Mouse (Mus musculus) G1E (cell line): ENCODE measurements around the gene Rbms3. TPM values are rescaled to one million over a fixed set of nuclear protein-coding genes. Genes with fewer than 3 reads are reported as not detected.

ENCODE experiments used
- ATAC-seq: 2 replicates; pipeline ENCODE4 v1.8.0; 2016; ENCODE audit warnings: mild to moderate bottlenecking; ENCODE audit not compliant: insufficient number of reproducible peaks, poor library complexity, low FRiP score, severe bottlenecking; ENCODE audit errors: extremely low read depth
- DNase-seq: peaks from one replicate; pipeline ENCODE4 v3.0.0; 2012; ENCODE audit warnings: low spot score
- H3K27me3 ChIP-seq: 2 replicates; pipeline ENCODE4 v1.6.1; 2012; ENCODE audit warnings: mild to moderate bottlenecking, low read length, inconsistent platforms; ENCODE audit not compliant: insufficient read depth
- H3K36me3 ChIP-seq: replicated peaks from 2 replicates; pipeline ENCODE3; 2012; ENCODE audit warnings: mild to moderate bottlenecking, inconsistent platforms
- H3K4me1 ChIP-seq: 2 replicates; pipeline ENCODE4 v1.6.1; 2012; ENCODE audit warnings: low read depth, low read length, inconsistent platforms, mixed read lengths; ENCODE audit not compliant: insufficient read depth
- H3K4me3 ChIP-seq: 2 replicates; pipeline ENCODE4 v1.5.1; 2012; ENCODE audit warnings: low read depth, mild to moderate bottlenecking, inconsistent platforms, low read length, moderate library complexity, mixed read lengths
- H3K9me3 ChIP-seq: replicated peaks from 2 replicates; pipeline ENCODE4 v1.6.1; 2012; ENCODE audit warnings: inconsistent platforms
- CTCF ChIP-seq: IDR thresholded peaks from 2 replicates; pipeline ENCODE4 v1.5.1; 2012; ENCODE audit warnings: low read depth, low read length, inconsistent platforms, mixed read lengths
- GATA1 ChIP-seq: IDR thresholded peaks from 2 replicates; pipeline ENCODE4 v1.6.1; 2012; ENCODE audit warnings: borderline replicate concordance, low read length, inconsistent platforms, mixed read lengths
- GATA2 ChIP-seq: IDR thresholded peaks from 2 replicates; pipeline ENCODE4 v1.6.1; 2012; ENCODE audit warnings: low read depth, low read length, inconsistent platforms, borderline replicate concordance
- POLR2AphosphoS5 ChIP-seq: IDR thresholded peaks from 2 replicates; pipeline ENCODE4 v1.6.1; 2012; ENCODE audit warnings: low read depth, low read length, inconsistent platforms; ENCODE audit not compliant: insufficient replicate concordance
- TAL1 ChIP-seq: conservative IDR thresholded peaks from 2 replicates; pipeline ENCODE4 v1.6.1; 2012; ENCODE audit warnings: low read depth, low read length, inconsistent platforms, mixed read lengths
- polyA plus RNA-seq: library from polyadenylated mRNA; stranded (reverse); fragments of >175 nt; gene quantifications from 2 replicates; pipeline ENCODE4 v1.2.3, GENCODE M21; 2012
- total RNA-seq, 2 experiments: library from RNA; stranded (forward) in 1 of 2; stranded (reverse) in 1 of 2; fragments of 200-1000 nt in 1 of 2; fragments of >200 nt in 1 of 2; fragmentation: Nextera tagmentation in 1 of 2; gene quantifications; 2 replicates each; pipeline ENCODE4 v1.2.3; 2014 to 2017

The Rbms3 gene
- total and polyA plus RNA-seq, 3 experiments: 0.16 TPM; not detected in 2

DNA sequence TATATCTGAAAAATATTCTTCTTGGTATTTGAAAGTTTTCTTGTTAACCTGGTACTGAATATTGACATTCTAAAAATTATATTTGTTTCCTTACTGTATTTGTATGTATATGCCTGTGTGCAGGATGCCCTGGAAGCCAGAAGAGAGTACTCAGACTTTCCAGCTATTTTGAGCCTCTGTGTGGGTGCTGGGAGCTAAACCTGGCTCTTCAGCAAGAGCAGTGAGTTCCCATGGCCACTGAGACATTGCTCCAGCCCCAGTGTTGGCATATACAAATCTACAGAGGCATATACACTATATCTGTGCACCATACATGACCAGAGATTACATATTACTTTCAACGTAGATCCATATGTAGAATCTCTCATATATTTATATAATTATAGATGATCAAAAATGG, 581.1 kb downstream of the Rbms3 start:
- Histone ChIP-seq H3K4me1 (no peaks in the 10 kb centered on the region), H3K4me3 (no peak overlapping the region), H3K36me3 (no peaks in the 10 kb centered on the region), H3K9me3 (peaks cover 42% of the 10 kb centered on the region), H3K27me3 (no peaks in the 10 kb centered on the region)
- ATAC-seq (no peak), DNase-seq (no peak)
- TF ChIP-seq POLR2AphosphoS5 (no peak), CTCF (no peak), GATA2 (no peak), GATA1 (no peak), TAL1 (no peak)

GRCm38 (mm10) chr9:117041993-117042366, 587.7 kb downstream of the Rbms3 start:
- TF ChIP-seq CTCF (no peak), GATA2 (no peak), GATA1 (no peak), TAL1 (no peak), POLR2AphosphoS5 (no peak)
- H3K4me1 ChIP-seq: no peaks in the 10 kb centered on the region
- peaks cover 47% of the 10 kb centered on the region for H3K9me3 ChIP-seq
- ATAC-seq: no peak; the same call in 1 of the 2 replicates
- H3K4me3 ChIP-seq: no peak overlapping the region
- DNase-seq: no peak
- H3K27me3 ChIP-seq: no peaks in the 10 kb centered on the region
- H3K36me3 ChIP-seq: no peaks in the 10 kb centered on the region

DNA sequence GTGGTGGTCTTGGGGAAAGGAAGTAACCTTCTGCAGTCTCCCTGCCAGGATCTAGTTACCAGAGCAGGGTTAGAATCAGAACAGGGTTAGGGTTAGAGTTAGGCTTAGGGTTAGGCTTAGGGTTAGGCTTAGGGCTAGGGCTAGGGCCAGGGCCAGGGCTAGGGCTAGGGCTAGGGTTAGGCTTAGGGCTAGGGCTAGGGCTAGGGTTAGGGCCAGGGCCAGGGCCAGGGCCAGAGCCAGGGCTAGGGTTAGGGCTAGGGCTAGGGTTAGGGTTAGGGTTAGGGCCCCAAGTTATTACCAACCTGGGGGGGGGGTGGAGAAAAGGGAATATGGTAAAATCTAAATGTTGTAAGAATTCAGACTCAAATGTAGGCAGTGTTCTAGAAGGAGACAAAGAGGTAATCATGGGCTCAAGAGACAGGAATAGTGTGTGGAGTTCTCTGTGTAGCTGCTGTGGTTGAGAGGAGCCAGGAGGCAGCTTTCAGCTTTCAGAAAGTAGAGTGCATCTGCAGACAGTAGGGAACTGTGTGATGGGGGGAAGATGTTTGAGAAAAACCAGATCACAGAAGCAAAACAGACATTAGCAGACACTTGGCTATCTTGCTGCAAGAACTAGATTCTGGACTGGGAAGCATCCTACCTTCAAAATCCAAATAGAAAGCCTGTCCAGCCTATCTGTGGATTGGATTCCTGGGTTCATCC, 588.3 kb downstream of the Rbms3 start:
- TF ChIP-seq GATA2 (no peak), CTCF (no peak), TAL1 (no peak), GATA1 (no peak), POLR2AphosphoS5 (no peak)
- H3K4me3 ChIP-seq: no peak overlapping the region
- DNase-seq (no peak), ATAC-seq (no peak)
- no peaks in the 10 kb centered on the region for H3K27me3 ChIP-seq
- peaks cover 45% of the 10 kb centered on the region for H3K9me3 ChIP-seq
- no peaks in the 10 kb centered on the region for H3K4me1 ChIP-seq
- no peaks in the 10 kb centered on the region for H3K36me3 ChIP-seq

DNA sequence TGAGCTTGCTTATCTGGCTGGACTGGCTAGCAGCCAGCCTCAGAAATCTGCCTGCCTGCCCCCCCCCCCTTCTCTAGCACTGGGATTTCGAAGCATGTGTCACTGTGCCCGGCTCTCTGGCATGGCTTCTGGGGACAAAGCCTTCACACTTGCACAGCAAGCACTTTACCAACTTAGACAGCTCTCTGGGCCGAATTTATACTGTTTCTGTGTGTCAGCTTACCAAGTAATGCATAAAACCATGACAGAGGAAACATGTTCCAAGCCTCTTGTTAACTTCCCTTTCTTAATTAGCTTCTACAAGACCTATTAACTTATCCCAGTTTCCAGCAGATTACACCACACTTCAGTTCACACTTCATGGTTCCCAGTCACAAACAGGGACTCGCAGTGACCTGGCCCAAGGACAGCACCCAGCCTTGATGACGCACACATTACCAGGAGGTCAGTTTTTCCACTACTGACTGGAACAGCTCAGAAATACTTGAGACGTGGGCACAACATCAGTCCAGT, 589.7 kb downstream of the Rbms3 start:
- Histone ChIP-seq H3K4me3 (no peak overlapping the region), H3K4me1 (no peaks in the 10 kb centered on the region), H3K36me3 (no peaks in the 10 kb centered on the region), H3K9me3 (peaks cover 40% of the 10 kb centered on the region), H3K27me3 (no peaks in the 10 kb centered on the region)
- ATAC-seq (no peak), DNase-seq (no peak)
- TF ChIP-seq CTCF (no peak), GATA1 (no peak), POLR2AphosphoS5 (no peak), TAL1 (no peak)

DNA sequence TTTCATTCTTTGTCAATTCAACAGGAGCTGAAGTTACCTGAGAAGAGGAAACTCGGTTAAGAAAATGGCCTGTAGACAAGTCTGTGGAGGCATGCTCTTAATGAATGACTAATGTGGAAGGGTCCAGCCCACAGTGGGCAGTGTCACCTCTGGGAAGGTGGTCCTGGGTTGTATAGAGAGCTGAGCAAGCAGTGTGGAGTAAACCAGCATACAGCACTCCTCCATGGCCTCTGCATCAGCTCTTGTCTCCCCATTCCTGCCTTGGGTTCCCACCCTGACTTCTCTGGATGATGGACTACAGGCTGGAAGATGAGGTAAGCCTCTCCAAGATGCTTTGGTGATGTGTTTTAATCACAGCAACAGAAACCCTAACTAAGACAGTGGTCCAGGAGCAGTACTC, 597.0 kb downstream of the Rbms3 start:
- ATAC-seq (no peak), DNase-seq (no peak)
- no peak for TF ChIP-seq CTCF
- TF ChIP-seq TAL1: no peak
- TF ChIP-seq GATA2: no peak
- no peaks in the 10 kb centered on the region for H3K36me3 ChIP-seq
- H3K27me3 ChIP-seq: no peaks in the 10 kb centered on the region
- peaks cover 41% of the 10 kb centered on the region for H3K9me3 ChIP-seq
- H3K4me3 ChIP-seq: no peak overlapping the region
- no peaks in the 10 kb centered on the region for H3K4me1 ChIP-seq

DNA sequence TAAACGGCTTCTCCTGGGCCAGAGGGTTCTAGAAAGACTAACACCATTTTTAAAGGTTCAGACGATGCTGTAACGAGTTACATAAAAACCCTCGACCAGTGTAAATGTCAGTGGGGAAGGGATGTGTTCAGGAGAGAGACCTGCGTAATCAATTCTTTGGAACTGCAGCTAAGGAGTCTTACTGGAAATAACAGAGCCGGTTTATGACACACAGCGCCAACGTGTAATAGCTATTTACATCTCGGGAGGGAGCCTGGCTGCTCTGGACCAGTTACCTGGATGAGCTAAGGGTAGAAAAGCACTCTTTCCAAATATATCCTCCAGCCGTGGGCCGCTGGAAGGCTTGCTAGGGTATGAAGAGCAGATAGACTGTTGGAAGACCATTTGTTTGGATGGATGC, 598.5 kb downstream of the Rbms3 start:
- ATAC-seq: no peak
- H3K36me3 ChIP-seq: no peaks in the 10 kb centered on the region
- no peak for DNase-seq
- H3K27me3 ChIP-seq: no peaks in the 10 kb centered on the region
- TF ChIP-seq TAL1 (no peak), GATA1 (no peak), GATA2 (no peak), POLR2AphosphoS5 (no peak), CTCF (no peak)
- peaks cover 37% of the 10 kb centered on the region for H3K9me3 ChIP-seq
- H3K4me1 ChIP-seq: no peaks in the 10 kb centered on the region
- no peak overlapping the region for H3K4me3 ChIP-seq
